Mouse (Mus musculus) brain, embryonic 18.5 days (tissue): ENCODE results near the gene Lca5l.
A peak's percentile ranks its signal among the peaks of the same experiment; 100 is the strongest.

ENCODE experiments used
- DNase-seq: peaks from one replicate; pipeline ENCODE4 v3.0.0-alpha.2; 2012; ENCODE audit warnings: low read depth, low spot score

Gene Lca5l

GRCm38 (mm10) chr16:96191531-96192506, at the start of gene Lca5l:
Lca5l (minus strand) TSS chr16:96192271.
- DNase-seq = peak; percentile 96

GRCm38 (mm10) chr16:96235366-96235970, 43.4 kb upstream of the Lca5l start, which contains the start of gene B3galt5:
B3galt5 (plus strand) TSS chr16:96235801.
- DNase-seq = no peak

- no peak for DNase-seq
These were observed 41.9 kb upstream of the Lca5l start for GRCm38 (mm10) chr16:96233996-96234395.

GRCm38 (mm10) chr16:96231974-96232373, 39.9 kb upstream of the Lca5l start:
- DNase-seq = no peak

GRCm38 (mm10) chr16:96231251-96231650, 39.2 kb upstream of the Lca5l start:
- no peak for DNase-seq

GRCm38 (mm10) chr16:96230411-96230810, 38.3 kb upstream of the Lca5l start:
- no peak for DNase-seq

GRCm38 (mm10) chr16:96229044-96229555, 37.0 kb upstream of the Lca5l start:
- no peak for DNase-seq

- no peak for DNase-seq
These were observed 36.4 kb upstream of the Lca5l start for GRCm38 (mm10) chr16:96228438-96228837.

- DNase-seq = no peak
These were observed 30.4 kb upstream of the Lca5l start for GRCm38 (mm10) chr16:96222452-96222851.

GRCm38 (mm10) chr16:96221959-96222358, 29.9 kb upstream of the Lca5l start:
- no peak for DNase-seq

GRCm38 (mm10) chr16:96221491-96221890, 29.4 kb upstream of the Lca5l start:
- no peak for DNase-seq

- no peak for DNase-seq
These were observed 21.0 kb upstream of the Lca5l start for GRCm38 (mm10) chr16:96213027-96213426.

- DNase-seq = no peak
These were observed 18.8 kb upstream of the Lca5l start for GRCm38 (mm10) chr16:96210856-96211255.

- DNase-seq = no peak
These were observed 17.7 kb upstream of the Lca5l start for GRCm38 (mm10) chr16:96209789-96210188.

GRCm38 (mm10) chr16:96201485-96202232, 9.6 kb upstream of the Lca5l start:
- DNase-seq = no peak

- DNase-seq = no peak
These were observed 8.6 kb upstream of the Lca5l start for GRCm38 (mm10) chr16:96200702-96201028.

GRCm38 (mm10) chr16:96199913-96200701, 8.0 kb upstream of the Lca5l start, which contains the start of gene Sh3bgr:
Sh3bgr (plus strand) TSS chr16:96200450.
- DNase-seq = no peak

GRCm38 (mm10) chr16:96187619-96188018, 4.5 kb downstream of the Lca5l start:
- no peak for DNase-seq

GRCm38 (mm10) chr16:96179156-96179555, 12.9 kb downstream of the Lca5l start:
- no peak for DNase-seq

GRCm38 (mm10) chr16:96175399-96175798, 16.7 kb downstream of the Lca5l start:
- DNase-seq = no peak

- no peak for DNase-seq
These were observed 18.4 kb downstream of the Lca5l start for GRCm38 (mm10) chr16:96173648-96174047.
